Mouse (Mus musculus) erythroblast, embryonic 14.5 days (primary cell): Measurements from ENCODE around the gene Nxph1.

Experiments
- GATA1 ChIP-seq: IDR thresholded peaks from 2 replicates; pipeline ENCODE4 v1.6.1; 2012; ENCODE audit warnings: low read length, inconsistent platforms, mixed read lengths
- TAL1 ChIP-seq: IDR thresholded peaks from 3 replicates; pipeline ENCODE4 v1.6.1; 2012; ENCODE audit warnings: low read length, inconsistent platforms, mixed read lengths

DNA sequence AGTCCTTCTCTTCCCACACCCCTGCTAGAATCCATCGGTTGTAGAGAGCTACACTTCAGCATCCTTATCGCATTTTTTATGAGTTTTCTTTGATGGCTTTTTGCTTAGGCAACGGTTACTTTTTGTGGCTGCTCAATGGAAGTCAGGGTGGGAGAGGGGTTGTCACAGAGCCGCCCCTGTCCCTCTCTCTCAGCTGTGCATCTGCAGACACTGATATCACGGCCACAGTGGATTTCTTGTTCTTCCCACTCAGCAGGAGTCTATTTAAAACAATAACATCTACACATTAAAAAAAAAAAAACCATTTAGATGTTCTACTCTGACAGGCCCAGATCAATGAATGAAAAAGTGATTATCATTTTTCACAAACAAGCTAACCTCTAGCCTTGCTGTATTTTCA lies 13.0 kb upstream of the Nxph1 start:
- TF ChIP-seq GATA1, result no peak
- TF ChIP-seq TAL1, result no peak
